Mouse (Mus musculus) kidney, embryonic 16.5 days (tissue): ENCODE measurements at regions not wholly inside any gene's neighbourhood (a gene's known extent, or its start where the extent isn't known, plus 50 kb on each side); places are given as distances from the start of the nearest gene placed in this dataset.

Experiments
- ATAC-seq: fragments of 200-750 bp; cut with Nextera tagmentation; 2 replicates; pipeline ENCODE4 v1.8.0; 2017; ENCODE audit warnings: moderate TSS enrichment; ENCODE audit not compliant: low FRiP score, low TSS enrichment
- H3K27ac ChIP-seq: fragments of 300-500 bp; sonication (generic); 2 replicates; pipeline ENCODE4 v1.5.1; 2014; ENCODE audit warnings: low read length
- H3K27me3 ChIP-seq: fragments of 300-500 bp; sonication (generic); 2 replicates; pipeline ENCODE4 v1.6.1; 2014; ENCODE audit warnings: low read length, control low read depth, mixed read lengths; ENCODE audit not compliant: insufficient read depth
- H3K36me3 ChIP-seq: fragments of 300-500 bp; sonication (generic); 2 replicates; pipeline ENCODE4 v1.6.1; 2014; ENCODE audit warnings: low read length, control low read depth, mixed read lengths; ENCODE audit not compliant: insufficient read depth
- H3K4me1 ChIP-seq: fragments of 300-500 bp; sonication (generic); 2 replicates; pipeline ENCODE4 v1.6.1; 2014; ENCODE audit warnings: low read length, control low read depth, mixed read lengths; ENCODE audit not compliant: insufficient read depth
- H3K4me2 ChIP-seq: fragments of 300-500 bp; sonication (generic); replicated peaks from 2 replicates; pipeline ENCODE4 v1.6.1; 2014; ENCODE audit warnings: low read depth, low read length
- H3K4me3 ChIP-seq: fragments of 300-500 bp; sonication (generic); 2 replicates; pipeline ENCODE4 v1.5.1; 2014; ENCODE audit warnings: mild to moderate bottlenecking, low read length
- H3K9ac ChIP-seq: fragments of 300-500 bp; sonication (generic); replicated peaks from 2 replicates; pipeline ENCODE4 v1.6.1; 2014; ENCODE audit warnings: low read length
- H3K9me3 ChIP-seq: fragments of 300-500 bp; sonication (generic); 2 replicates; pipeline ENCODE4 v1.6.1; 2016; ENCODE audit warnings: low read length, control low read depth
- WGBS: fragments of 180-500 bp; shearing (Covaris S2); extraction: QIAGEN DNeasy Blood & Tissue Kit; methylation state at CpG from one replicate; pipeline ENCODE4 v1.1.7; 2014; 5-methylcytosine and 5-hydroxymethylcytosine counted together

DNA sequence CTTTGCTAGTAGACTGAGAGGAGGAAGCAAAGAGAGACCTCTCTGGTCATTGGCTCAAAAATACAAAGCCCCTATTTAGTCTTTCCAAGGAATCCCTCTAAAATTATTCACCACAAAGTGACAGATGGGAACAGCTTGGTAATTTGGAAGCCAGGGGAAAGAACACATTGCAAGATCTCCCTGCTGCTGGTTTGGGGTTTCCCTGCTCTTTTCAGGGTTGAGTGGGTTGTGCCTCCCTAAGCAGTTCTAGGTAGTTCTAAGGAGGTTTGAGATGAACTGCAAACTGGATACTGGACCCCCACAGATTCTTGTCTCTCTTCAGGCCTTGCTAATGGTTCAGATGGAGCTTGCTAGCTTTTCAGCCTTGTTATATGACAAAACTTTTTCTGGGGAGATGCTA is 749.3 kb downstream of the Gm826 start:
- ATAC-seq: no peak
- H3K4me1 ChIP-seq: peaks cover 5% of the 10 kb centered on the region; the same call in 1 of the 2 replicates
- H3K9ac ChIP-seq: no peak overlapping the region
- no peak overlapping the region for H3K4me3 ChIP-seq
- H3K9me3 ChIP-seq: no peaks in the 10 kb centered on the region
- H3K27ac ChIP-seq: no peak overlapping the region
- H3K36me3 ChIP-seq: no peaks in the 10 kb centered on the region
- no peak overlapping the region for H3K4me2 ChIP-seq
- no peaks in the 10 kb centered on the region for H3K27me3 ChIP-seq

DNA sequence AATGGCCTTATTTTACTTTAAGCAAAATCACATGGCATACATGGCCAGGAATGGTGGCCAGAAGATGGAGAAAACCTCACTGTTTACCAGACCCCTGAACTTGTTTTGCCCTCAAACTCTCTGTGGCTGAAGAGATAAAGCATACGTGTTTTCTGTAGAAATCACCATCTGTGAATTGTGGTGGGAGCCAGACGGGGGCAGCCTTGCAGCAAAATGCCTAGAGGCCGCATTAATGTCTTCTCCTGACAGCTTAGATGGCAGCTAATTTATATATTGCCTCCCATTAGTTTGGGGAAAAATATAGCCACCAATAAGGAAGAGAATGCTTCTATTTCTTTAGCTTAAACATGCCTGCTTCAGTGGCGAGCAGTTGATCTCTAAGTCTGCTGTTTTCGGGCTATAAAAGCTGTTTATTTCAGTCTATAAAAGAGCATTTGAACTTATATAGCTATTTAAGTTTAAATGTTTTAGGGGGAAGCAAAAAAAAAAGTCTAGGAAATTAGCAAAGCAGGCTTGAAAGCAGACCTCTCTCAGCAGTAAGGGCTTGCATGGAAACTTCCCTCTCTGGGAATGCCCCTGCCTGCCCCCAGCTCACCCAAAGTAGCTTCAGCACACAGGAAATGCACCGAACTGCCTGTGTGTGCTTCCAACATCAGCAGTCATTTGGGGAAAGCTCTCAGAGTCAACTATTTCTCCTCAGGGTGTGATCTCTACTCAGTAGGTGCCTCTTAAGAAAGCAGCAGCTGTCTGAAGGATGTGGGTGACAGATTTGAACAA is 747.1 kb downstream of the Gm826 start:
- no peaks in the 10 kb centered on the region for H3K9me3 ChIP-seq
- WGBS: 20% methylated on average over 6 of the region's 6 CpGs
- no peak overlapping the region for H3K9ac ChIP-seq
- H3K4me3 ChIP-seq: no peak overlapping the region
- H3K27me3 ChIP-seq: no peaks in the 10 kb centered on the region
- ATAC-seq: no peak
- H3K4me2 ChIP-seq: no peak overlapping the region
- no peak overlapping the region for H3K27ac ChIP-seq
- no peaks in the 10 kb centered on the region for H3K36me3 ChIP-seq
- peaks cover 5% of the 10 kb centered on the region; the same call in 1 of the 2 replicates for H3K4me1 ChIP-seq

- Histone ChIP-seq H3K9ac (no peak overlapping the region), H3K4me3 (no peak overlapping the region), H3K4me2 (no peak overlapping the region), H3K36me3 (no peaks in the 10 kb centered on the region), H3K27ac (no peak overlapping the region), H3K27me3 (no peaks in the 10 kb centered on the region), H3K9me3 (no peaks in the 10 kb centered on the region), H3K4me1 (peaks cover 5% of the 10 kb centered on the region; the same call in 1 of the 2 replicates)
- WGBS: 90% methylated on average over 2 of the region's 2 CpGs
- no peak for ATAC-seq
Observed at GRCm38 (mm10) chr2:159591396-159592124, 742.4 kb downstream of the Gm826 start.

GRCm38 (mm10) chr2:159592841-159593240 is 741.1 kb downstream of the Gm826 start:
- WGBS: 47% methylated on average over 5 of the region's 5 CpGs
- no peaks in the 10 kb centered on the region for H3K9me3 ChIP-seq
- H3K9ac ChIP-seq: no peak overlapping the region
- no peak overlapping the region for H3K4me3 ChIP-seq
- no peak overlapping the region for H3K4me2 ChIP-seq
- H3K36me3 ChIP-seq: no peaks in the 10 kb centered on the region
- ATAC-seq: peak; percentile 27; the same call in 1 of the 2 replicates
- no peak overlapping the region for H3K27ac ChIP-seq
- H3K27me3 ChIP-seq: no peaks in the 10 kb centered on the region
- H3K4me1 ChIP-seq: no peaks in the 10 kb centered on the region

DNA sequence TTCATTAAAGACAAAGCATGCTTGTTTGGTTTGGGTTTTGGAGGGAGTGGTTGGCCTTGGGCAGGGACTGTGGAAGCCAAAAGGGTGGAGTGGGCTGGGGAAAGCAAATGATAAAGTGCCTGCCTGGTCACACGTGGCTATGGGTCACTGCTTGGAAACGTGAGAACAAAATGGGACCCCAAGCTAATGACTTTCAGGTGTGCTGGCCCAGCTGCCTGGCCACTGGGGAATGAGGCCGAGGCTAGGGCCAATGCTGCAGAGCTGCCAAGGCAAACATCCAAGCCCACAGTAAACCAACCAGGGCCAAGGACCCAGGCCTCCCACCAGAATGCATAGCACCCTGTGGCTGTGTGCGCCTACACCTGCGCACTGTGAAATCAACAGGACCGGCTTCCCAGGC is 737.7 kb downstream of the Gm826 start:
- WGBS: 37% methylated on average over 6 of the region's 6 CpGs
- Histone ChIP-seq H3K36me3 (no peaks in the 10 kb centered on the region), H3K4me1 (no peaks in the 10 kb centered on the region), H3K9ac (no peak overlapping the region), H3K27ac (no peak overlapping the region), H3K27me3 (no peaks in the 10 kb centered on the region), H3K9me3 (no peaks in the 10 kb centered on the region), H3K4me3 (no peak overlapping the region), H3K4me2 (no peak overlapping the region)
- ATAC-seq: peak; percentile 69

GRCm38 (mm10) chr2:159598080-159598479 is 735.9 kb downstream of the Gm826 start:
- Histone ChIP-seq H3K27me3 (no peaks in the 10 kb centered on the region), H3K27ac (no peak overlapping the region), H3K4me1 (no peaks in the 10 kb centered on the region), H3K4me2 (no peak overlapping the region), H3K4me3 (no peak overlapping the region), H3K36me3 (no peaks in the 10 kb centered on the region), H3K9ac (no peak overlapping the region), H3K9me3 (no peaks in the 10 kb centered on the region)
- WGBS: 53% methylated on average over 3 of the region's 3 CpGs
- no peak for ATAC-seq

GRCm38 (mm10) chr2:159607191-159607590 is 726.8 kb downstream of the Gm826 start:
- Histone ChIP-seq H3K9ac (no peak overlapping the region), H3K36me3 (no peaks in the 10 kb centered on the region), H3K9me3 (no peaks in the 10 kb centered on the region), H3K27ac (no peak overlapping the region), H3K27me3 (no peaks in the 10 kb centered on the region), H3K4me1 (0 out of 2 replicates have a peak, but pooled peaks cover 8% of the 10 kb centered on the region), H3K4me3 (no peak overlapping the region), H3K4me2 (no peak overlapping the region)
- ATAC-seq: peak; percentile 67; the same call in 1 of the 2 replicates
- 27% methylated on average over 3 of the region's 3 CpGs for WGBS

DNA sequence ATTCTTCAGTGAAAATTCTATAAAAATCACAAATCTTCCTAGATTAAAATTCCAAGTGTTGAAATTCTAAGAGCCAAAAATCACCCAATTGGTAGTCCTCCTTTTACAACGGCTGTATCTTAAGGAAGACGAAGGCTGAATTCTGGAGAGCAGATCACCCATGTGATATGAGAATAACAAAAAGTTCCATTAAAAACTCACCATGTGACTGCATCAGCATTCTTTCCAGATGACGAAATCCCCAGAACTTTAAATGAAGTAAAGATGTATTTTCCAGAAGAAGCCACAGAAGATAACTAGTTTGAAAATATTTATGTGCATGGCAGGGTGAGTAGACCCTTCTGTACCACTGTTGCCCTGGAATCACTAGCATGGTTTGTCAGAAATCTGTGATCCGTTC is 723.5 kb downstream of the Gm826 start:
- Histone ChIP-seq H3K4me3 (no peak overlapping the region), H3K27me3 (no peaks in the 10 kb centered on the region), H3K9ac (no peak overlapping the region), H3K9me3 (no peaks in the 10 kb centered on the region), H3K4me1 (0 out of 2 replicates have a peak, but pooled peaks cover 8% of the 10 kb centered on the region), H3K36me3 (no peaks in the 10 kb centered on the region), H3K27ac (no peak overlapping the region), H3K4me2 (no peak overlapping the region)
- 74% methylated on average over 4 of the region's 4 CpGs for WGBS
- no peak for ATAC-seq

DNA sequence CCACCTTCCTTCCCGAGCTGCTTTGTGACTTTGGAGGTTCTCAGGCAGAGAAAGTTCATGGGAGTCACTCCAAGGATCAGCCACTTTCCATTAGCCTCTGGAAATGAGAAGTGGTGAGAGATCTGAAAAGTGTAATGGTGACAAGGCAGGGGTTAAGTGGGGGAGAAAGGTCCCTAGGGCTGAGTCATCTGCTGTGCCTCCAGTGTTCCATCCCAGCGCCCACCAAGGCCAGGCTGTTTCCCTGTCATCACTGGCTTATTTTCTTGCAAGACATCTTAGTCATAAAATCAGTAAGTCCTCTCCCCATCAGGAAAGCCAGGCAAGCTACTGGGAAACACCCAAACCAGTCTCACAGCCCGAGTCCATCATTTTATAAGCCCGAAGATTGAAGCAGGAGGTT is 717.3 kb downstream of the Gm826 start:
- H3K4me1 ChIP-seq: 0 out of 2 replicates have a peak, but pooled peaks cover 6% of the 10 kb centered on the region
- peak overlapping the region; percentile 13; the same call in 1 of the 2 replicates for H3K27ac ChIP-seq
- no peaks in the 10 kb centered on the region for H3K27me3 ChIP-seq
- no peak overlapping the region for H3K4me3 ChIP-seq
- H3K4me2 ChIP-seq: no peak overlapping the region
- ATAC-seq: peak; percentile 77; the same call in 1 of the 2 replicates
- H3K9me3 ChIP-seq: no peaks in the 10 kb centered on the region
- WGBS: 21% methylated on average over 4 of the region's 4 CpGs
- no peaks in the 10 kb centered on the region for H3K36me3 ChIP-seq
- no peak overlapping the region for H3K9ac ChIP-seq

GRCm38 (mm10) chr2:159621261-159621660 is 712.7 kb downstream of the Gm826 start:
- H3K4me2 ChIP-seq: no peak overlapping the region
- H3K9ac ChIP-seq: no peak overlapping the region
- H3K4me3 ChIP-seq: no peak overlapping the region
- 73% methylated on average over 6 of the region's 6 CpGs for WGBS
- H3K27ac ChIP-seq: no peak overlapping the region
- H3K36me3 ChIP-seq: no peaks in the 10 kb centered on the region
- ATAC-seq: no peak
- H3K9me3 ChIP-seq: no peaks in the 10 kb centered on the region
- peaks cover 10% of the 10 kb centered on the region; the same call in 1 of the 2 replicates for H3K4me1 ChIP-seq
- no peaks in the 10 kb centered on the region for H3K27me3 ChIP-seq
